Comparison of ENCODE assay signal across 9 mouse cellular contexts in the genomic region with DNA sequence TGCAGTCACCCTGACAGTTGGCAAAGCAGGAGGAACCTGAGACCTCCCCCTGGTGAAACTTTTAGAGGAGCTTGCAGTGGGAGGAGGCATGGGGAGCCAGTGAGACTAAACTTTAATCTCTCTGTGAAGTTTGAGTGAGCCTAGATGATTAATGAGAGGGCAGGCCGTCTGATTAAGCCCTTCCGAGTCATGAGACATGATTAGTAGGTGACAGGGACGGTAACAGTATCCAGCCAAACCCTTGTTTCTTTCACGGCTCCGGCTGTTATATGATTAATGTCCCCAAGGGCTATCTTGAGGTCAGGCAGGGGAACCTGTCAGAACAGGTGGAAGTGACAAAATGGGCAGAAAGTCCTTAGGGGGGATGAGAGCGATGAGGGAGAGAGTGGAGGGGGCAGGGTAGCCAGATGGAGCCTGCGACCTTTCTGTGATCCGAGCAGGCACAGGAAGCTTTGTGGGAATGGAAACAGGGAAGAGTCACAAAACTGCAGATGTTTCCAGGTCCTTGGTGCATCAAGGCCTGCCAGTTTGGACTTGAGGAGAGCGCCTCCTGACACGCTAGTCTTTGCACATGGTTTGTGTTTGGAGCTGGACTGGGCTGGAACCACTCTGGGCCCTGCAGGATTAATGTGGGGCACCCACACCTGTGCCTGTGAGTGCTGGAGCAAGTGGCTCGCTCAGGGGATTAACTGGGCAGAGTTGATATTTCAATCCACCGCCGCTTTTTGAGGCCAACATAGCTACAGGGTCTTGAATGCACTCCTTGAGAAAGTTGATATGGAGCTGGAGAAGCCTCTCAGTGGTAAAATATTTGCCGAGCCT.
A peak's percentile ranks its signal among the peaks of the same experiment; 100 is the strongest.
DNase-seq lines count a peak whose midpoint lies in the region; ATAC-seq and TF ChIP-seq lines count a peak whose summit lies in the region.
"Had no signal": no experiment of that assay in that cellular context is flagged by ENCODE, and none has a peak within 500 bp of the region (broad histone marks: within the 10 kb centered on the region; RNA-seq: fewer than 3 reads in every experiment).

No protein-coding gene starts in this region.

- H3K36me3 ChIP-seq in heart, embryonic 15.5 days, result no peaks in the 10 kb centered on the region
- no peaks in the 10 kb centered on the region for H3K36me3 ChIP-seq in limb, embryonic 13.5 days
- H3K36me3 ChIP-seq: forebrain, embryonic 15.5 days had no signal

- no peak overlapping the region for H3K27ac ChIP-seq in heart, embryonic 15.5 days
- H3K27ac ChIP-seq in limb, embryonic 13.5 days, result no peak overlapping the region
- H3K27ac ChIP-seq in cerebellum, adult 2 months (ENCODE audit: insufficient read depth, low read length), result no peak overlapping the region
- H3K27ac ChIP-seq: forebrain, embryonic 15.5 days had no signal

- H3K4me3 ChIP-seq in heart, embryonic 15.5 days, result no peak overlapping the region
- H3K4me3 ChIP-seq in limb, embryonic 13.5 days, result no peak overlapping the region
- no peak overlapping the region for H3K4me3 ChIP-seq in cerebellum, adult 2 months (replicated peaks; ENCODE audit: insufficient read depth, low read depth, low read length)
- H3K4me3 ChIP-seq: forebrain, embryonic 15.5 days had no signal

- DNase-seq in heart, adult 18-20 months, result no peak
- DNase-seq in embryo, embryonic 10.5 days (ENCODE audit: low spot score), result peak; percentile 80
- DNase-seq in gonadal fat pad, adult 2 months (ENCODE audit: low read depth), result peak; percentile 61
- DNase-seq in MN1 (ENCODE audit: low spot score), result no peak
- DNase-seq in frontal cortex, adult 2 months (ENCODE audit: extremely low spot score in 1 of 2, low spot score in 1 of 2), result no peak
- no peak for DNase-seq in cerebellum, adult 2 months

- H3K9me3 ChIP-seq in heart, embryonic 15.5 days (replicated peaks), result no peaks in the 10 kb centered on the region
- no peaks in the 10 kb centered on the region for H3K9me3 ChIP-seq in limb, embryonic 13.5 days
- H3K9me3 ChIP-seq: forebrain, embryonic 15.5 days had no signal

- H3K9ac ChIP-seq in heart, embryonic 15.5 days, result no peak overlapping the region
- H3K9ac ChIP-seq in limb, embryonic 13.5 days, result no peak overlapping the region
- H3K9ac ChIP-seq: forebrain, embryonic 15.5 days had no signal

- 45% methylated on average over 14 of the region's 14 CpGs for WGBS in heart, embryonic 15.5 days
- WGBS in limb, embryonic 13.5 days, result 27% methylated on average over 14 of the region's 14 CpGs
- 66% methylated on average over 14 of the region's 14 CpGs for WGBS in cerebellum, adult 2 months

- no peak for TF ChIP-seq POLR2A in cerebellum, adult 2 months (IDR thresholded peaks at IDR 0.05; ENCODE audit: borderline replicate concordance, insufficient read depth, low read length)

- no peak for TF ChIP-seq CTCF in cerebellum, adult 2 months (IDR thresholded peaks at IDR 0.05; ENCODE audit: borderline replicate concordance, insufficient read depth, low read depth, low read length)

- 0 out of 2 replicates have a peak overlapping the region, but pooled peaks have one; percentile 29 for H3K4me2 ChIP-seq in heart, embryonic 15.5 days
- H3K4me2 ChIP-seq in limb, embryonic 13.5 days (replicated peaks), result no peak overlapping the region
- H3K4me2 ChIP-seq: forebrain, embryonic 15.5 days had no signal

- 0 out of 2 replicates have a peak, but pooled peaks have one; percentile 28 for ATAC-seq in heart, embryonic 15.5 days (replicated peaks; ENCODE audit: insufficient number of reproducible peaks, insufficient read depth, low FRiP score, low read depth)
- ATAC-seq in limb, embryonic 13.5 days (ENCODE audit: low FRiP score, low read depth), result peak; percentile 55
- ATAC-seq: forebrain, embryonic 15.5 days had no signal

- H3K4me1 ChIP-seq in heart, embryonic 15.5 days (replicated peaks), result peaks cover 33% of the 10 kb centered on the region
- peaks cover 38% of the 10 kb centered on the region for H3K4me1 ChIP-seq in limb, embryonic 13.5 days
- no peaks in the 10 kb centered on the region for H3K4me1 ChIP-seq in cerebellum, adult 2 months (ENCODE audit: control insufficient read depth, insufficient read depth, low read length)

- H3K27me3 ChIP-seq in heart, embryonic 15.5 days, result no peaks in the 10 kb centered on the region
- peaks cover 3% of the 10 kb centered on the region; the same call in 1 of the 2 replicates for H3K27me3 ChIP-seq in limb, embryonic 13.5 days
- H3K27me3 ChIP-seq in cerebellum, adult 2 months (ENCODE audit: control insufficient read depth, insufficient read depth, low read length), result no peaks in the 10 kb centered on the region
- H3K27me3 ChIP-seq: forebrain, embryonic 15.5 days had no signal

Comparison
In these comparisons a context has a peak if more than half of its experiments do, and no peak if none do; other contexts are left out.
1. DNase-seq: peak in embryo, embryonic 10.5 days (single experiment) and gonadal fat pad, adult 2 months (single experiment); none in heart, adult 18-20 months (0 of 2), MN1 (single experiment), frontal cortex, adult 2 months (0 of 2) and cerebellum, adult 2 months (0 of 2).